Mouse (Mus musculus) cerebellum, adult 18-20 months (tissue): ENCODE measurements at regions not wholly inside any gene's neighbourhood (a gene's known extent, or its start where the extent isn't known, plus 50 kb on each side); places are given as distances from the start of the nearest gene placed in this dataset.

Experiments
- DNase-seq, 2 experiments: peaks; one replicate each; pipeline ENCODE4 v3.0.0; 2021

DNA sequence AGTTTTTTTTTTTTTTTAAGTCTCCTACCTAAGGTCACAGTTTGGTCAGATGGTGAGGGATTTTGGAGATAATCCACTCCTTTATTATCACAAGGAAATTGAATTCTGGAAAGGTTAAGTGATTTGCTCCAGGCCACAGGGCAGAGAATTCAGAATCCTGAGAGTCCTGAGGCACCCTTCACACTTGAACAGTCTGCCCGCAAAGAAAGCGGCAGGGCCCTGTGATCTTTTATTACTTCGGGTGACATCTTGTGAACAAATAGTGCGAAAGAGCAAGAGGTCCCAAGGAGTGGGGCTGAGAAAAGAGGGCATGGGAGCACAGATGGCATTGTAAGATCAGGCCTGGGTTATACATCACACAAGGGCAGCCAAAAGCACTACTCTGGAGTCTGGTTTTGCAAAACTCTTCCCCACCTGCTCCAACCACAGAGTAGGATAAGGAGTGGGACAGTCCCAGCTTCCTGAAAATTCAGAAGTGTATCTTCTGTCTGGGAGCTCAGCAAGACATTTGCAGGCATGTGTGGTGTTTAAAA, 150.5 kb upstream of the Wdr11 start:
- no peak for DNase-seq

DNA sequence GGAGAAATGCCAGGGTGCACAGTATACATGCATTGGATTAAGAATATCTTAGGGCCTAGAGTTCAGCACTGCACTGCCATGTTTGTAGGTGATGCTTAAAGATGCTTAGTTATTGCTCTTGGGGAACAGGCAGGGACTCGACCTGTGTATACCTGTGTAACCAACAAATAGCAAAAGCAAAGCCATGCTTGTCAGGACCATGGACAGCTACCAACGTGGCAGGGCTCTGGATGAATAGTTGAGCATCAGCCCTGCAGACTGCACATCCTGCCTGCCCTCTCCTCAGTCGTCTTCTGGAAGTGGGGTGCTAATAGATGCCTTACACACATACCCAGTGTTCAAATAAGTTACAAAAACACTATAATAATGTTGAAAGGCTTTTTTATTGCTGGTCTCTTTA, 122.2 kb upstream of the Wdr11 start:
- no peak for DNase-seq

DNA sequence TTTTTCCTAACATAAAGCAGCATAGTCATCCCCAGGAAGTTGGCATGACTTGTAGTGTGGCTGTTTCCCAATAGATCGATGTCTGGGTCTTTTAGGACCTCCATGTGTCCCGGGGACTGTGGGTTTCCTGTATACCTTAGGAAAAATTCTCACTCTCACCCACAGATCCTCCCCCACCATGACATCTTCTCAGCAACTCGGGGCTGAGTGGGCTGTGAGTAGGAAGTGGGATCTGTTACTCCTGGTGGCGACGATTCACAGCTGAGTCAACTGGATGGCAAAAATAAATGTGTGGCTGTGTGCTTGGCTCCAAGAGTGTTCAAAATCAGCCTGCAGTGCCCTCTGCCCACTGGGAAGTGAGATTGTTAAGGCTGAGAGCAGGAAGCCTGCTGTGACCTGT, 107.9 kb upstream of the Wdr11 start:
- no peak for DNase-seq

GRCm38 (mm10) chr7:129506894-129507293, 84.8 kb upstream of the Wdr11 start:
- peak; percentile 14 to 17 for DNase-seq

GRCm38 (mm10) chr7:129509631-129510132, 82.0 kb upstream of the Wdr11 start:
- no peak for DNase-seq

DNA sequence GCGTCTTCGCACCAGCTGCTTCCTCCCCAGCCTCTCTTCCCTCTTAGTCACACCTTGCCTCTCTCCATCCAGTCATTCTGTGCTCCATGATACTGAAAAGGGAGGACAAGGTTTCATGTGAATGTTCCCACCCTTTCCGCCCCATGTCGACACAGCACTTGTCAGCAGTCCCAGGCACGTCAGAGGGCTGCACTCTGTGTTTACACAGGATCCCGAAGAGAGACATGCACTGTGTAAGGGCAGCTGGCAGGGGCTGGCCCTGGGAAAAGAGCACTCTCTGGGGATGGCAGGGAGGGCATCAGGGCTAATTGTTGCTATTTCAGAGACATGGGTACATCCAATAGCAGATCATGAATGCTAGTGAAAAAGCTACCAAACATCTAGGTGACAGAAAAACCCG, 77.0 kb upstream of the Wdr11 start:
- DNase-seq: no peak

DNA sequence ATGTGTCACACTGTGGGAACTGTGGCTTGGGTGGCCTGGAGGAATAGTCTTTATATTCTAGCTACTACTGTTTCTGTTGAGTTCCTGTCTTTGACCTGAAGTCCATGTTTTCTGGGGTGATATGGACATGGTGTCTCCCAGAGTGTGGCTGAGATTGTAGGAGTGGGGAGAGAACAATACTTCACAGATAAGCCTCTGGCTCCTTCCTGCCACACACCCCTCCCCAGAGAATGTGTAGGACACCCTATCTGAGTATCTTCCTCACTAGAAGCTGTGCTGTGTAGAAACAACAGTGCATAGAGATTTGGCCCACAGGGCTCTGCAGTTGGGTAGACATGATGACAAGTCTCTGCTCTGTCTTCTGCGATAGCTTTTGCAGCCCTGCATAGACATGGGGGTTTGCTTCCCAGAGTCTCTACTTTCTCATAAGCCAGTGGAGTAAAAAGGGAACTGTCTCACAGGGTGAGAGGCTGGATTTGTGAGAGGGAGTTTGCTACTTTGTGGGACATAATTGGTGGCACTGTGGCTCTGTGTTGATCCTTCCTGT, 67.2 kb upstream of the Wdr11 start:
- no peak for DNase-seq

GRCm38 (mm10) chr7:129525985-129526384, 65.7 kb upstream of the Wdr11 start:
- no peak for DNase-seq

DNA sequence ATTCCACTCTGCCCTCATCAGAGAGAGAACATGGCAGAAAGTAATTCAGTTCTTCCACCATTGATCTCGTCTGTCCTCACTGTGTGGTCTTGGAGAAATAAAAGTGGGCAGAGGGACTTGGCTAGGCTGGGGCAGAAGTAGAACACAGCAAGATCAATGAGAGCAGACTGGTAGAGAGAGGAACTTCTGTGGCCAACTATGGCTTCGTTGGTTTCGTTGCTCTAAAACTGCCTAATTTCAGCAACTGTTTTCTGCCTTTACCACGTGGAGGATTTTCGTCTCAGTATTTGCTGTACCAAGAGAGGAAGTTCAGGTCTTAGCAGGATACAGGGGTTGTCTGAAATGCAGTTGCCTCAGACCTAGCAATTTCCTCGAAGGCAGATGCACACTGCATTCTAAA, 63.4 kb upstream of the Wdr11 start:
- no peak for DNase-seq

- DNase-seq: no peak
These were observed 58.2 kb upstream of the Wdr11 start for GRCm38 (mm10) chr7:129533366-129533905.
